Mouse (Mus musculus) spleen, adult 2 months (tissue): Measurements from ENCODE around the gene Olfml3. TPM values are rescaled to one million over a fixed set of nuclear protein-coding genes. Genes with fewer than 3 reads are reported as not detected.

Experiments used
- DNase-seq, 2 experiments: peaks; one replicate each; pipeline versions ENCODE4 v3.0.0 to v3.0.0-alpha.2; 2012 to 2021; ENCODE audit warnings: low spot score in 2 of 2, low read depth in 1 of 2
- H3K27ac ChIP-seq: fragments of 200-500 bp; 2 replicates; pipeline ENCODE4 v1.5.1; 2012; ENCODE audit warnings: low read length, inconsistent platforms; ENCODE audit not compliant: insufficient read depth
- H3K27me3 ChIP-seq: fragments of 200-500 bp; 2 replicates; pipeline ENCODE4 v1.6.1; 2012; ENCODE audit warnings: mild to moderate bottlenecking, moderate library complexity, low read length, inconsistent platforms; ENCODE audit not compliant: control insufficient read depth, insufficient read depth
- H3K36me3 ChIP-seq: fragments of 200-500 bp; 2 replicates; pipeline ENCODE4 v1.6.1; 2012; ENCODE audit warnings: mild to moderate bottlenecking, low read length, inconsistent platforms; ENCODE audit not compliant: control insufficient read depth, insufficient read depth
- H3K4me1 ChIP-seq: fragments of 200-500 bp; 2 replicates; pipeline ENCODE4 v1.6.1; 2011; ENCODE audit warnings: inconsistent platforms; ENCODE audit not compliant: control insufficient read depth, insufficient read depth, insufficient read length
- H3K4me3 ChIP-seq: fragments of 200-500 bp; 2 replicates; pipeline ENCODE4 v1.5.1; 2011; ENCODE audit warnings: mild to moderate bottlenecking, inconsistent platforms; ENCODE audit not compliant: insufficient read depth, insufficient read length; ENCODE audit errors: extremely low read depth
- CTCF ChIP-seq: fragments of 200-500 bp; IDR thresholded peaks from 2 replicates; pipeline ENCODE4 v1.5.1; 2011; ENCODE audit warnings: mild to moderate bottlenecking, inconsistent platforms; ENCODE audit not compliant: insufficient read depth, insufficient read length, insufficient replicate concordance; ENCODE audit errors: extremely low read depth
- POLR2A ChIP-seq: fragments of 200-500 bp; IDR thresholded peaks from 2 replicates; pipeline ENCODE4 v1.6.1; 2011; ENCODE audit warnings: low read depth, low read length, inconsistent platforms
- WGBS: fragments of 180-500 bp; shearing (Covaris S2); methylation state at CpG from one replicate; pipeline ENCODE4 v1.1.7; 2018; 5-methylcytosine and 5-hydroxymethylcytosine counted together
- polyA plus RNA-seq: library from polyadenylated mRNA; depleted of rRNA; stranded (reverse); fragments of >200 nt; gene quantifications from 2 replicates; pipeline ENCODE4 v1.2.3, GENCODE M21; 2012; rRNA removed

Olfml3 gene
- polyA plus RNA-seq = 17.9 and 18.2 TPM in 2 replicates

DNA sequence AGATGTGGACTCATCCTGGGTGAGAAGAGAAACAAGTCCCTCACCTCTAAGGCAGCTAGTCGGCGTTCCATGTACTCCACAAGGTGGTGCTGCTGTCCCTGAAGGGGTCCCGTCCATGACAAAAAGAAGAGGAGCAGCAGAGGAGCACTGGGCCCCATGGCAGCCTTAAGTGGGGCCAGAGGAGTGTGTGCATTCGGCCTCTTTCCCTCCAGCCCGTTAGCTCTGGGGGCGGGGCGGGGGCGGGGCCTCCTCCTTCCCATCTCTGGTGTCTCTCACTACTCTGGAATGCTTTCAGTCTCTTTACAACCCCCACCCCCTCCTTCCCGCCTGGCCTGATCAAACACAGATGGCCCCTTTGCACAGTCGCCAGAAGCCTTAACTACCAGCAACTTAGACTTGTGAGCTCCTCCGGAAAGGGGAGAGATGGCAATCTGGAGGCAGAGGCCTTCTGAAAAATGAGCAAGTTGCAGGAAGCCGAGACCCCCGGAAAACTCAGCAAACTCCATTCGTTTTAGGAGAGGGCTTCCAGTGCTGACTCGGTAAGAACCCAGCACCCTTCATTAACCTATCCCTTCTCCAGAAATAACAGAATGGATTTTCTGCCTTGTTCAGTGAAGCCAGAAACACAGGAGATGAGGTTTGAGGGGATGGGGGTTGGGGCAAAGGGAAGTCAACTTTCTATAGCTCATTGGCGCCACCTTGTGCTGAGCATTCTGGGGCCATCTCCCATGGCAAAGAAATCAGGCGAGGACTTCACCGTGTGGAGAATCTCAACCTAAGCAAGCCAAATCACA, at the start of gene Olfml3:
Gene Olfml3 (minus strand): TSS at position 224 of the 794 bp plus-strand sequence.
- DNase-seq = peak; percentile 65 to 86
- no peak for TF ChIP-seq POLR2A
- TF ChIP-seq CTCF = peak; percentile 80
- WGBS = 4% methylated on average over 18 of the region's 18 CpGs

DNA sequence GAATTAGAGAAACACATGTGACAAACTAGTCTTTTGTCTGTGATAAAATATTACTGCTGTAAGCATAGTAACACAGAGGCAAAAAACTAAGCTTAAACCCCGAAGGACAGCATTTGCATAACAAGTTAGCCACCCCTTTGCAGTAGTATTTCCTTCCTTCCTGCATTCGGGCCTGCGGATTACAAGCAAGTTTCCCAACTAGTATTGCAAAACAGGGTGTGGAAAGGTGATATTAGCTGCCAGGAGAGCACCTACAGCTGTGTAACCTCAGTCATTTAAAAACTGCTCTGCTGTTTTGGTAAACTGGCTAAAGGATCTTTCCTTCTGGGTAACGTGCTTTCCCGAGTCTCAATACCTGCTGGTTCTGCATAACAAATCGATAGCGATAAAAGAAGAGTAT, 49.4 kb upstream of the Olfml3 start:
- H3K27ac ChIP-seq = no peak overlapping the region; the same call in 1 of the 2 replicates
- TF ChIP-seq POLR2A (no peak), CTCF (no peak)
- H3K36me3 ChIP-seq = no peaks in the 10 kb centered on the region; the same call in 1 of the 2 replicates
- WGBS = 24% methylated on average over 7 of the region's 7 CpGs
- H3K4me3 ChIP-seq = no peak overlapping the region; the same call in 1 of the 2 replicates
- DNase-seq = no peak
- H3K4me1 ChIP-seq = peaks cover 35% of the 10 kb centered on the region
- H3K27me3 ChIP-seq = no peaks in the 10 kb centered on the region

More for the DNA sequence above, at the start of gene Olfml3:
- H3K36me3 ChIP-seq = peaks cover 2% of the 10 kb centered on the region; the same call in 1 of the 2 replicates
- no peaks in the 10 kb centered on the region for H3K27me3 ChIP-seq
- H3K4me1 ChIP-seq = peaks cover 9% of the 10 kb centered on the region; the same call in 1 of the 2 replicates
- H3K4me3 ChIP-seq = peak within 1 kb of the TSS; percentile 41
- peak within 1 kb of the TSS; percentile 38 for H3K27ac ChIP-seq

DNA sequence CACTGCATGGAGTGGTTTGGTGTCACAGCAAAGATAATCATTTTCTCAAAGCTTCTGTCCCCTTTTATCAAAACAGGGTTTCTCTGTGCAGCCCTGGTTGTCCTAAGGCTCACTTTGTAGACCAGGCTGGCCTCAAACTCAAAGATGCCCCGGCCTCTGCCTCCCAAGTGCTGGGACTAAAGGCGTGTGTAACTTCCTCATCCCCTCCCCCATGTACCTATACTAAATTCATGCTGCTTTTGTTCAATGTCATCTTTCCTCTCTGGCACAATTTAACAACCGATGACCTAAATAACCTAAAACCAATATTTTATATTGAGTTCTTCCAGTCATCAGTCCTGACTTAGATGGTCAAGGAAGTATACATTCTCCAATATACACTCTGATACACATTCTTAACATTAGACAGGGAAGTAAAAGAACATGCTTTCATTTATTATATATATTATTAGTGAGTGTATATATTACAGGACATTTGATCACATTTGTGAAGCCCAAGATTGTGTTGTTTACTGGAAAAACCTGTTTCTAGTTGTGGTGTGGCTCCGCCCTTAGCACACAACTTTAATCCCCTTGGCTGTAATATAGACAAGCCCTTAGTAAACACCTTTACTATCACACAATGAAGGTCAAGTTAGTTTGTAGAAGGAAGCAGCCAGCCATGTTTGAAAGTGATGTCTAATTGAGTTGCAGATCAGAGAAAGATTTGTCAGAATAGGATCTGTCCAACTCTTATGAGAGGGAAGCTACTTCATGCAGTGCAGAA, 45.2 kb upstream of the Olfml3 start:
- TF ChIP-seq POLR2A (no peak), CTCF (no peak)
- no peak for DNase-seq
- no peaks in the 10 kb centered on the region for H3K27me3 ChIP-seq
- no peaks in the 10 kb centered on the region; the same call in 1 of the 2 replicates for H3K36me3 ChIP-seq
- WGBS = 29% methylated on average over 4 of the region's 4 CpGs
- no peak overlapping the region for H3K4me3 ChIP-seq
- peaks cover 53% of the 10 kb centered on the region for H3K4me1 ChIP-seq
- H3K27ac ChIP-seq = peak overlapping the region; percentile 61; the same call in 1 of the 2 replicates

DNA sequence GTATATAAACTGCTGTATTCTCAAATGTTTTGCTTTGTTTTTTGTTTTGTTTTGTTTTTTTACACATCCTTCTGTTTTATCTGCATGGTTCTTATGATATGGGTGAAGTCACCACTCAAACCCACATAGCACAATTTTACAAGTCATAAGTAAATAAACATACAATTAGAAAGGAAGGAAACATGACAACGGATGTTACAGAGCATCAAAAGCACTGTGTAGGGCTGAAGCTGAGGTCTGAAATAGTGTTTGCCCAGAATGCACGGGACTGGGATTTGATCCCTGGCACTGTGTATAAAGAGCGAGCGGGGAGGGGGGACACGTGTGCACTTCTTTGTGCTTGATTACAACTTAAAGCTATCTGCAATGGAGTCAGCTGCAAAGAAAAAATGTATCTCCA, 43.0 kb upstream of the Olfml3 start:
- Histone ChIP-seq H3K4me3 (no peak overlapping the region), H3K27me3 (no peaks in the 10 kb centered on the region), H3K27ac (peak overlapping the region; percentile 67; the same call in 1 of the 2 replicates), H3K4me1 (peaks cover 46% of the 10 kb centered on the region), H3K36me3 (peaks cover 4% of the 10 kb centered on the region)
- no peak for TF ChIP-seq CTCF
- WGBS = 57% methylated on average over 5 of the region's 5 CpGs
- DNase-seq = no peak

DNA sequence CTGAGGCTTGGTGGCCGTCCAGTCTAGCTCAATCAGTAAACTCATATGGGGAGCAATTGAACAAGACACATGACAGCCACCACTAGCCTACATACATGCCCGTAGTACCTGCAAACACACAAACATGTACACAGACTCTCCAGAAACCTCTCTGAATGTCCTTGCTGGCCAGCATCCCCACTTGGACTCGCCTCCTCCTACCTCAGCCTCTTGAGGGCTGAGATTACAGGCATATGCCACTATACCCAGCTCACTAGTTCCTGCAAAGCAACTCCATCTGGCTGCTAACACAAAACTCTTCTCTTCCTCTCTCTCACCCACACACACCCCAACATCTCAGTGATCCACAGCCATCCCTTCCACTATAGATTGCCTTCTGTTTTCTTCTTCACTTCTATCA, 42.5 kb upstream of the Olfml3 start:
- WGBS = 83% methylated on average over 3 of the region's 3 CpGs
- TF ChIP-seq POLR2A = no peak
- H3K4me3 ChIP-seq = no peak overlapping the region
- H3K36me3 ChIP-seq = peaks cover 6% of the 10 kb centered on the region
- H3K27ac ChIP-seq = peak overlapping the region; percentile 60
- peaks cover 45% of the 10 kb centered on the region for H3K4me1 ChIP-seq
- DNase-seq = no peak
- no peaks in the 10 kb centered on the region for H3K27me3 ChIP-seq

DNA sequence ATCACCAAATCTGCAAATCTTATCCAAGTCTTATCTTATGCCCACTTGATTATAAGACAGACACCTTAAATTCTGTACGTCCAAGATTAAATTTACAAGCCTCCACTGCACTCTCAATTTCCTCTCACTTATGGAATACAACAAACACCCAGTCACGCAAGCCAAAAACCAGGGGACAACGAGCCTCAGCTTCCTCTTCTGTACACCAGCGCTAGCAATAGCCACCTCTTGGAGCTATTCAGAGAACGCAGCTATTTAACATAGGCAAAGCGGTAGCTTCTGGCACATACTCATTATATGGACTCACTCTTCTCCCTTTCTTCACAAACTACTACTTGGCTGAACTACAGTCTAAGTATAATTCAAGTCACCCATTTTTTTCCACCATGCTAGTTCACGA, 41.4 kb upstream of the Olfml3 start:
- WGBS = 23% methylated on average over 7 of the region's 7 CpGs
- Histone ChIP-seq H3K27me3 (no peaks in the 10 kb centered on the region), H3K4me1 (peaks cover 42% of the 10 kb centered on the region), H3K4me3 (no peak overlapping the region), H3K27ac (no peak overlapping the region; the same call in 1 of the 2 replicates), H3K36me3 (peaks cover 6% of the 10 kb centered on the region)
- no peak for TF ChIP-seq POLR2A
- no peak for TF ChIP-seq CTCF
- DNase-seq = no peak
